Mouse (Mus musculus) brown adipose tissue, adult 24 weeks (tissue): ENCODE results near the gene Wfdc8. TPM values are rescaled to one million over a fixed set of nuclear protein-coding genes. Genes with fewer than 3 reads are reported as not detected.
"Not testable (repeated sequence)": the region's sequence is repeated elsewhere in the genome, so short reads cannot be mapped to it uniquely, and the experiment has no call there.

ENCODE experiments used
- H3K27ac ChIP-seq: fragments of 200-500 bp; replicated peaks from 2 replicates; pipeline ENCODE4 v1.5.1; 2012; ENCODE audit warnings: low read depth, mild to moderate bottlenecking, low read length
- H3K4me1 ChIP-seq: fragments of 200-500 bp; 2 replicates; pipeline ENCODE4 v1.6.1; 2012; ENCODE audit warnings: low read length, mixed read lengths; ENCODE audit not compliant: control insufficient read depth, insufficient read depth, insufficient read length
- H3K4me3 ChIP-seq: fragments of 200-500 bp; 2 replicates; pipeline ENCODE4 v1.5.1; 2012; ENCODE audit warnings: low read depth, mild to moderate bottlenecking, low read length, moderate library complexity; ENCODE audit not compliant: insufficient read depth
- polyA plus RNA-seq: library from polyadenylated mRNA; stranded (reverse); fragments of >200 nt; gene quantifications from 2 replicates; pipeline ENCODE4 v1.2.4, GENCODE M21; 2012; ENCODE audit not compliant: missing spikeins, insufficient read depth, insufficient read length

Wfdc8 gene
- polyA plus RNA-seq, 1 experiment, result not detected

DNA sequence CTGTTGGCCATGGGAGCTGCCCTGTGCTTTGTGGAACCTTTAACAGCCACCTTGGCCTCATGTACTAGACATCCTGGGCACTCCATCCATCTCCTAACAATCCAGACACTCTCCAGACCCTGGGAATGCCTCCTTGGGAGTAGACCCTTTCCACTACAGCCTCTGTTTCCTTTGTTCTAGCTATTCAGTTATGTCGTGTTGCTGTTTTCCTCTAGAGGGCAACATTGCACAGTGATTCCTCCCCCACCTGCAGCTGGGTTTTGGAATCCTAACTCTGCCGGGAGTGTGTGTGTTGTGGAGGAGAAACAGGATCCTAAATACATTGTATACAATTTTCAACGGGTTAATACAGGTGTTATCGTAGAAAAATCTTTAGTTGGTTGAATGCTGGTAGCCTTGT is 21.4 kb downstream of the Wfdc8 start:
- Histone ChIP-seq H3K4me3 (no peak overlapping the region), H3K27ac (no peak overlapping the region), H3K4me1 (no peaks in the 10 kb centered on the region)

DNA sequence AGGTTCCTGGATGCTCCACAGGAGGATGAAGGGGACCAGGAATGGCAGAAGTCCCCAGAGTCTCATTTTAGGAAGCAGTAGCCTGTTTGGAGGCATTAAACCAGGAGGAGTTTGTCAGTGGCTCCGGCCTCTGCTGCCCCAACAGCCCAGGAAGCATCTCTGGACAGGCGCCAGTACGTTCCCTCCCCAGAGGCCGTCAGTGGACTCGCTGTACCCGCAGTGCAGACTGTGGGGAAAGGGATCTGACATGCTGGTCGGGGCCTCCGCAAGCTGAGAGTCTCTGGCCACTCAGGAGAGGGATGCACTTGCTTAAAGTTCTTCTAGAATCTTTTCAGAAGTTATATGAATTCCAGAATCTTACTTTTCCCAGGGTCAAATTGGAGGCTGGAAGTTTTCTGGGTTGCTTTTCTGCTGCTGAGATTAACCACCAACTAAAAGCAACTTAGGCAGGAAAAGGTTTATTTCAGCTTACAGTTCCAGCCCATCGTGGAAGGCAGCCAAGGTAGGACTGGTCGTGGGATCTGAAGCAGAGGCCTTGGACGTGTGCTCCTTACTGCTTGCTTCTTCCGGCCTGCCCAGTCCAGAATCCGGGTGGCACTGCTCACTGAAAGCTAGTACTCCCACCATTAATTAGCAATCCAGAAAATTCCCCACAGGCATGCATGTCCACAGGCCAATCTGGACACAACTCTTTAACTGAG is 28.3 kb downstream of the Wfdc8 start, which contains the start of gene Wfdc6a:
Gene Wfdc6a (minus strand): TSS at position 423 of the 701 bp plus-strand sequence.
- H3K4me3 ChIP-seq, H3K4me1 ChIP-seq, H3K27ac ChIP-seq: not testable (repeated sequence)

DNA sequence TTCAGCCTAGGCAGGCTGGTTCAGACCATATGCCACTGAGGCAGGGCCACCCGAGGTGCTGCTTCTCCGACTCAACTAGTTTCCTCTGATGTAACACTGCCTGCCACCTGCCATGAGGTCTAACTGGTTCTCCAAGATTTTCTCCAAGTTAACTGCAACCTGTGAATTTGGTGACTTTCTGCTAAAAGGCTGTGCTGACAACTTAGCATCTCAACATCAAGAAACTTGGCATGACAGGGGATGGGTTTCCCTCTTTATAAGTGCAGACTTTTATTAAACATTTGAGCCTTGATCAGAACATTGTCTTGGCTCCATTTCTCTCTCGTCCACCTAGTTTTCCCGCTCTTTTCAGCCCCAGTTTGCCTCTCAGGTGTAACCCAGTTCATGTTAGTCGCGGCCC is 40.1 kb downstream of the Wfdc8 start, which contains the start of gene Spint3:
Gene Spint3 (minus strand): TSS at position 101 of the 400 bp plus-strand sequence.
- H3K27ac ChIP-seq, H3K4me3 ChIP-seq, H3K4me1 ChIP-seq: not testable (repeated sequence)

DNA sequence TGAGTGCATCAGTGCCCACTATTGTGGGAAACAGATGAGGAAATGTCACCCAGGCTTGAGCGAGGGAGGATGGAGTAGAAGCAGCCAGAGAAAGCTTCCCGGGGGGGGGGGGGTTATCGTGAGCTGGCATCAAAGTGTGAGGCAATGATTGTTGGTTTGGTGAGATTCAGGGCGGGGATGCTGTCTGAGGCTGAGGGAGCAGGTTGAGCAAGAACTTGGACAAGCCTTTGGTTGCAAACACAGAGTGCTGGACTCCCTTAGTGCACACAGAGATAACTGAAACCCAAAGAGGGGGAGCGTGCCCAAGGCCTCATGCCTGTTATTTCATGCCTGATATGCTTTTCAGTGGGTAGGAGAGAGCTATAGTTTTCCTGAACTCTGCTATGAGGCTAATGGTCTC is 46.0 kb downstream of the Wfdc8 start:
- Histone ChIP-seq H3K4me1 (0 out of 2 replicates have a peak, but pooled peaks cover 4% of the 10 kb centered on the region), H3K4me3 (no peak overlapping the region), H3K27ac (no peak overlapping the region)

DNA sequence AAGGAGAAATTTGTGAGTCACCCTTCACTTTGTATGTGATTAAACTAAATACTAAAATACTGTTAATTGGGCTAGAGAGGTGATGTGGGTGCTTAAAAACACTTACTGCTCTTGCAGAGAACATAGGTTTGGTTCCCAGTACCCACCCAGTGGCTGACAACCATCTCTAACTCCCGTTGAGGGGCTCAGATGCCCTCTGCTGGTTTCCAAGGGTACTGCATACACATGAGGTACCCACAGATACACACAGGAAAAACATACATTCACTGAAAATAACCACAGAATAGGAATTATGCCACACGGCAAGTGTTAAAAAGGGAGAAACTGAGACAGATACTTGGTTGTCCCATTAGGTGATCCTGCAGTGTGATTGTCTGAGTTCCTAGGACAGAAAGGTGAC is 46.4 kb downstream of the Wfdc8 start:
- H3K27ac ChIP-seq, result no peak overlapping the region
- 0 out of 2 replicates have a peak, but pooled peaks cover 4% of the 10 kb centered on the region for H3K4me1 ChIP-seq
- H3K4me3 ChIP-seq, result no peak overlapping the region

DNA sequence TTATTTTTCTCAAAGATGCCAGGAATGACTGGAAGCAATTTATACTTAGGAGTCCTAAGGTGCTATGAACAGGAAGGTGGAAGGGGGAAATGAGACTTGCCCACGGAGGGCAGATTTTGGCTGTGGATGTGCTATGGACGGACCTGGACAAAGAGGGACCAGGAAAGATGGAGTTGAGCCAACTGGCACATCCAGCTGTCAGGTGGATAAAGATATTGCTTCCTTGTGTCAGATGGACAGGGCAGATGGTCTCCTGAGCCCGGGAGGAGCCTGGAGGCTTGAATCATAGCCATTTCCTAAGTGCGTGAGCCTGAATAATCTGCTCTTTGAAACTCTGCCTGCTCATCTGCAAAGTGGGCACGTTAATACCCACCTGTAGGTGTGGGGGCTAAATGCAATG is 49.1 kb downstream of the Wfdc8 start:
- H3K27ac ChIP-seq, result no peak overlapping the region
- 0 out of 2 replicates have a peak, but pooled peaks cover 4% of the 10 kb centered on the region for H3K4me1 ChIP-seq
- no peak overlapping the region for H3K4me3 ChIP-seq

DNA sequence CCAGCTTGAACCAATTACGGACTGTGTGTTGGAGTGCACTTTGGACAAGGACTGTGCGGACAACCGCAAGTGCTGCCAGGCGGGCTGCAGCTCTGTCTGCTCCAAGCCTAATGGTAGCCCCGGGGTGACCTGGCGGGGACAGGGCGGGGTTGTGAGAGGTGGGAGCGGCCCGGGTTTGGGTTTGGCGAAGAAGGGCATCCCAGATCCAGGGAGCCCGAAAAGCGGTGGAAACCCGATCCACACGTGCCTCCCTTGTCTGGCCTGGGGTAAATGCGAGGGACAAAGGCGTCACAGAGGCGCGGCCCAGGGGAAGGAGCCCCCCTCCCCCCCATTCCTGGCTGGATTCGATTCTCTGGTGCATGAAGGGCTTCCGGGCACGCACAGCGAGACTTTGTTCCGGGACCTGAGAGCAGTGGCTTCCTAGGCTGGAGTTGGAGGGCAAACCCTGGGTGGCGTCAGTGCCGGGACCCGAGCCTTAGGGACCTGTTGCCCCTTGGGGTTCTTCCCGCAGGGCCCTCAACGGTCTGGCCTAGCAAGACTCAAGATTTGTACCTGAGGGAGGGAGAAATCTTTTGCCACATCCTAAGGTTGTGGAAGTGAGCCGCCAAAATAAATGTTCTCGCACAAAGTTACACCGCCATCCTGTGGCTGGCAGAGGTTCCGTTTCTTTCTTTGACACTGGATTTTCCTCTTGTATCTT is 49.9 kb downstream of the Wfdc8 start:
- Histone ChIP-seq H3K4me3 (peak overlapping the region; percentile 25), H3K4me1 (0 out of 2 replicates have a peak, but pooled peaks cover 4% of the 10 kb centered on the region), H3K27ac (no peak overlapping the region)

DNA sequence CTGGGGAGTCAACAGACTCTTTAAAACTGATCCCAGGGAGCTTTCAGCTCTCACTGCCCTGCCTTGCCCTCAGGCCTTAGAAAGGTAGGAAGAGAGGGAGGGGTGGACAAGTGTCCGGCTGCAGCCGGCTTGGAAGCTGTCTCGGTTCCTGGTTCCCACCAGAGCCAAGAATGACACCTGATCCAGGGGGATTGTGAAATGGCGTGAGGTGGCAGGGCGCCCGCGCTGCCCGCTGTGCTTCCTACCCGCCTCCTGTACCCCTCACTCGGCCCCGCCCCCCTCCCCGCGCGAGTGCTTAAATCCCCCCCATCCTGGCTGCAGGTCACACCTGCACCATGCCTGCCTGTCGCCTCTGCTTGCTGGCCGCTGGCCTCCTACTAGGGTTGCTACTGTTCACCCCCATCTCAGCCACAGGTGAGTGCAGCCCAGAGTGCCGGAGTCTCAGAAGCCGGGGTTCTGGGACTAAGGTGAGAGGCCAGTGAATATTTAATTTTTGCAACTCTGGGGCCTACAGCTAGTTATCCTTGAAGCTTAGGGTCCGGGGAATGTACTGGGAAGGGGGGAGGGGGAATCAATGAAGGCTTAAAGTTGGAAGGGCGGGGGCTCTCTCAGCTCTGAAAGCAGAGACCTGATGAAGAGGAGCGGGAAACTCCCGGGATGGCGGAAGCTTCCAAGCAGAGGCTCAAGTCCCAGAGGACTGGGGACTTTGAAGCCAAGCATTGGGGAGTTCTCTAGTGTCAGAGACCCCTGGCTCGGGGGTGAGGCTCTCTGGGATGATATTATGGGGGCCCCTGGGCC is 50.8 kb downstream of the Wfdc8 start, which contains the start of gene Wfdc2:
Gene Wfdc2 (plus strand): TSS at position 23 of the 798 bp plus-strand sequence.
- H3K4me3 ChIP-seq, result peak within 1 kb of the TSS; percentile 25; the same call in 1 of the 2 replicates
- H3K27ac ChIP-seq, result no peak within 1 kb of the TSS
- 0 out of 2 replicates have a peak, but pooled peaks cover 4% of the 10 kb centered on the region for H3K4me1 ChIP-seq

DNA sequence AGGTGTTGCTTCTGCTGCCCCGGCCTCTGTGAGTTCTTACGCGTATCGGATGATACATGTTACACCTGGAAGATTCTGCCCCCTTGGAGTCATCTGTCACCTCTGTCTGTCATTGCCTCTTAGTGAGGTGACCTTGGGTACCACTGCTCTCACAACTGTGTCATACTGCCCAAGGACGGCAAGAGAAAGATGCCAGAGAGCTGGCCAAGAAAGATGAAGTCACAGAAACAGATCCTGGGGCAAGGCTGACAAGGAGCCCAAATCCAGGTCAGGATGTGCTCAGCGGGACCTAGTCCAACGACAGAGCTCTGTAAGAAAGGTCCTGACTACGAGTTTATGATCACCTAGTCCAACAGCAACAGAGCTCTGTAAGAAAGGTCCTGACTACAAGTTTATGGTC is 53.3 kb downstream of the Wfdc8 start:
- no peak overlapping the region for H3K4me3 ChIP-seq
- no peak overlapping the region for H3K27ac ChIP-seq
- 0 out of 2 replicates have a peak, but pooled peaks cover 4% of the 10 kb centered on the region for H3K4me1 ChIP-seq

DNA sequence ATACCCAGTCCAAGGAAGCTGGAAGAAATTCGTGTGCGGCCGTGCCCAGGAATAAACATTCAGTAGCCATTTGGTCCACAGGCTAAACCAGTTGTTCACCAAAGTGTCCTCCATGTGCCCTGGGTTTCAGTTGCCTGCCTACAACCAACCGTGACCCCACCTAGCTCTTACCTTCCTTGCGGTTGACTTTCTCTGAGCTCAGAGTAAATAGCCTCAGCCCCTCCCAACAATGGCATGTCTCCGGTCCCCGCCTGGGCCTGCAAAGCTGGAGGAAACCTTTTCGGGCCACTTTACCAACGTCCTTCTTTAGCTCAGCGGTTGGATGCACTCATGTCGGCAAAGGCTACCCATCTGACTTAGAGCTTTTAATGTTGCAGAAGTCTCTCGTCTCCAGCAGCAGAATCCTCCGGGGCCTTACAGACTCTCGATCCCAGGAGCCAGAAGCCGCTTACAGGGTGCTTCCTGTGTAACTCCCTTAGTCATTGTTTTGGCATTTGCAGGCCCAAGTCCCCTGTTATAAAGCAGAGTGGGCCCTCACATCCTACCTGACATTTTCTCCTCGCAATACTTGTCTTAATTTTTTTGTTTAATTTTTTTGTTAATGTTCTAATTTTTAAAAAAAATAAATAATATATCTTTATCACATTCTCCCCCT is 54.3 kb downstream of the Wfdc8 start:
- no peak overlapping the region for H3K27ac ChIP-seq
- no peak overlapping the region for H3K4me3 ChIP-seq

DNA sequence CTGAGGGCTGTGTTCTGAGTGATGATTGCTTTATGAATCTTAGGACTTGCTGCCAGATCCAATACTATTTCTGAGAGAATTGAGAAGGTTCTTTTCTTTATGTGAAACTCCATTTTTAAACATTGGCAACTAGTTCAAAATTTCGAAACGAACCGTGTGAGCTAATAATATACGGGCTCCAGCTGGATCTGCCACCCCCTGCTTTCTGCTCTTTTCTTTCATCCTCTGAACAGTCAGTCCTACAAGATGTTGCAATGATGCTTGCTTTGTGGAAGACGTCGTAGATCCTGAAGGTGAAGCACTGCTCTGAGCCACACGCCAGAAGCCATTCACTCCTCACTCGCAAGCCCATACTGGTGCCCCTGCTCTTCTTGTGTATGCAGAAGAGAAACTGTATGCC is 55.0 kb downstream of the Wfdc8 start:
- no peak overlapping the region for H3K27ac ChIP-seq
- H3K4me3 ChIP-seq, result no peak overlapping the region
- H3K4me1 ChIP-seq, result 0 out of 2 replicates have a peak, but pooled peaks cover 2% of the 10 kb centered on the region

More for the DNA sequence above, 54.3 kb downstream of the Wfdc8 start:
- H3K4me1 ChIP-seq, result 0 out of 2 replicates have a peak, but pooled peaks cover 4% of the 10 kb centered on the region

DNA sequence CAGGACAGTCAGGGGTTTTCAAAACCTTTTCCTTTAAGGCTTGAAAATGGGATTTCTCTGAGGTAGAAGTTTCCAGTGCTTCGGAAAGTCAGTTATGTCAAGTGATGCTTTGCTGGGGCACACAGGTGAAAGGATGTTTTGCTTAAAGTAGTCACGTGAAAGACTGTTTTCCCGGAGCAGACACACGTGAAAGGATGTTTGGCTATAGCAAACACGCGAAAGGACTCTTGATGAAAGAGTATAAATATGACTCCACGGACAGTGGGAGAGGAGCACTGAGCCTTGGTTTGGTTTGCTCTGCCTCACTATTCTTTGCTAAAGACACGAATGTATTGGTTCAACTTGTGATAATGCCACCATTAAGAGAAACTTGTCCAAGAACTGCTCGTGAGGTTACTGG is 61.9 kb downstream of the Wfdc8 start:
- no peak overlapping the region for H3K4me3 ChIP-seq
- H3K4me1 ChIP-seq, result no peaks in the 10 kb centered on the region

DNA sequence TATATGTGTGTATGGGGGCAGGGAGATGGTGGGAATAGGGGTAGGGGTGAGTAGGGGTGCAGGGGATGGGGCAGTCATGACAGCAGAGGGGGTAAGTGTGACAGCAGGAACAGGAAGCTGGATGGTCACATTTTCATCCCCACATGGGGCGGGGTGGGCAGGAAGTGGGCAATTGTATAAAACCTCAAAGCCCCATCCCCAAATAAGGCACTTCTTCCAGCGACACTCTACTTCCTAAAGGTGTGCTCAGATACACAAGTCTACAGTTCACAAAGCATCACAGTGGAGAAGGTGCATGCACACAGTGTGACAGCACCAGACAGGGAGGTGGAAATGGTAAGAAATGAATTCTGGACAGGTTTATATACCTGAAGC is 62.5 kb downstream of the Wfdc8 start:
- Histone ChIP-seq H3K4me3 (no peak overlapping the region), H3K4me1 (no peaks in the 10 kb centered on the region)

More for the DNA sequence above, 61.9 kb downstream of the Wfdc8 start:
- no peak overlapping the region for H3K27ac ChIP-seq

DNA sequence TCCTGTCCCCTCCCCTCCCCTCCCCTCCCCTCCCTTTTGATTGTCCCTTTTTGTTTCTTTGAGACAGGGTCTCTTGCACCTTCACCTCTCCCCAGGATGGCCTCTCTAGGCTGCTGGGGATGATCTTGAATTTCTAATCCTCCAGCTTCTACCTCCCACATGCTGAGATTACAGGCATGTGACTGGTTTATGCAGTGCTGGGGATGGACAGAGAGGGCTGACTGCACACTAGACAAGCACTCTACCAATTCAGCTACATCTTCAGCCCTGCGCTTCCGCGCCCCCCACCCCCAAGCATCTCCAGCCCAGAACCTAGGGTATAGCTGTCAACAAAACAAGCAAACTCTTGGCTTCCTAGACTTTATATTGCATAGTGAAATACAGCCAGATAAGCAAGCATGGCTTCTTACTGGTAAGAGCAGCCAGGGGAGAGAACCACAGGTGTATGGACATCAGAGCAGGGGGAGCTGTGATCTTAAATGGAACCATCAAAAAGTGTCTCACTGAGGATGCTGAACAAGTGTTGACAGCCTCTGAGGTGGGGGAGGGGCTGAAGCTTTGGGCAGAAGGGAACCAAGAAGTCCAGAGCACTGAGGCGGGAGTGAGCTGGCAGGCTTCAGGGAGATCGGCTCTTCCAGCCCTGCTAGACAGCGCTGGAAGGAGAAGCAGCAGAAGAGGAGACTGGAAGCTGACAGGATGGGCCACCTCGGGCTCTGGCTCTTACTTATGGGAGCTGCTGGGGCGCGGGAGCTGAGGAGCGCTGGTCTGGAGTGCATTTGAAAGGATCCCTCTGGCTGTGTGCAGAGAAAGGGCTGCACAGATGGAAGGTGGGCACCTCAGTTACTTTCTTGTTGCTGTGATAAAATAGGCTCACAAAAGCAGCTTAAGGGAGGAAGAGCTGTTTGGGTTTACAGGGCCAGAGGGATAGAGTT is 63.2 kb downstream of the Wfdc8 start:
- Histone ChIP-seq H3K4me3 (no peak overlapping the region), H3K4me1 (no peaks in the 10 kb centered on the region), H3K27ac (no peak overlapping the region)

More for the DNA sequence above, 62.5 kb downstream of the Wfdc8 start:
- no peak overlapping the region for H3K27ac ChIP-seq
